Mouse (Mus musculus): Measurements from ENCODE around the gene Tram2.
A peak's percentile ranks its signal among the peaks of the same experiment; 100 is the strongest.

The Tram2 gene

DNA sequence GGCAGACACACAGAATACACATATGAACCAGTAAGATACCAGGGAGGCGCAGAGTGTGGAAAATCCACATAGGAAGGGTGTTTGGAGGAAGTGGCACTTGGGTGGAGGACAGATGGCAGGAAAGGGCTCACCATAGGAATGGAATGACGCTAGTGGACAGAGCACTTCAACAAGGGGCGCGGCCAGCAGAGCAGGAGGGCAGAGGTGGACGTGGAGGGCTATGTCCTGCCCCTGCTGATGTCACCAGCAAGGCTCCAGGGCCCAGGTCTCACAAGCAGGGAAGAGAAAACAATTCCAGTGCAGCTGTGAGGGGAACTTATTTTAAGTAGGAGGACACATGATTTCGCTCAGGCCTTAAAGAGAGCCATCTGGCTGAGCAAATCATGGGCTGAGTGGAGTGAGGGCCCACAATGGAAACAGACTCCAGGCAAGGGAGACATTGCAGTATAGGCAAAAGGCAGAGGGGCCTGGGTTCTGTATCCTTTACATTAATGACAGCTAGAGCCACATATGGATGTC lies 68.7 kb downstream of the Tram2 start:
- no peak for DNase-seq

DNA sequence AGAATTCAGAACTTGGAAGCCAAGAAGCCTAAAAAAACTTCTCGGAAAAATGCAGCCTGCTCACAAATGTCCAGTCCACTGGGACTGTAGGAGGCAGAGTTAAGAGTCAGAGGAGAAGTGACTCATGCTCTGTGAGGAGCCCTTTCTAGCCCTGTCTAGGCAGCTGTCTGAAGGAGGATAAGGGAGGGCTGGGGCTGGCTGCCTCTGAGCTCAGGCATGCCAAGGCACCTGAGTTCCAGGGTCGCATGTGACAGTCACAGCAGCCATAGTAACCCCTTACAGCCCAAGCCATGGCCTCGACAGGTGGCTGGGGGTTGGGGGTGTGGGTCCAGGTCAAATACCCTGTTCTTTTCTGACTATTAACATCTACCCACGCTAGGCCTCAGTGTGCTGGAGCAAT lies 70.1 kb downstream of the Tram2 start:
- DNase-seq = no peak

DNA sequence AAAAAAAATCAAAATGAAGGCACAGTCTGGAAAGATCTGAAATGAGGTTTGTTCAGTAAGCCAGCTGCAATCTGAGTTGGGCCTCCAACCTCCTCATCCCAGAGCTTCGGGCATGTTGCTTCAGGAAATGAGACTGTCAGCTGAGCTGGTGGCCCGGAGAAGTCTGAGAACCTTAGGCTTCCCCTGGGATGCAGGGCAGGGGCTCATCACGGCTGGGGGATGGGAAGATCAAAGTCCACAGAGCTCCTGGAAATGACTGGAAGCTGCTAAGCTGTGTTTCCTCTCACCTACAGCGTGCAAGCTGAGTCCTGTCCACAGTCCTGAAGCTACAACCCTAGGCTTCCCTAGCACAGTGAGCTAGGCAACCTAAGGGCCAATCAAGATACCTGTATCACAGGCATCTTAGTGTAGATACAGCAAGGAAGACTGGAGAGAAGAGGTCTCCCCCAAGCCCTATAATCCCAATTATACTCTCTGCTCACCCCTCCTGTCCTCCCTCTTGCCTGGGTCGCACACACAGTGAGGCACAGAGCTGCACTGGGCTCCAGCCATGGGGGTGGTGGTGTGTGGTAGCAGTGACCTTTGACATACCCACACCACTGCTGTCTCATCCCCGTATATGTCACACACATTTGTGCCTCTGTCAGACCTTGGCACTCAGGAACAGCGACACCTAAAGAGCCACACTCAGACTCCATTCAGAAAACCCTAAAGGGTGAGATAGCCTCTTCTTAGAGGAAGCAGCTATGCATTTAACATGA lies 70.9 kb downstream of the Tram2 start:
- no peak for DNase-seq

DNA sequence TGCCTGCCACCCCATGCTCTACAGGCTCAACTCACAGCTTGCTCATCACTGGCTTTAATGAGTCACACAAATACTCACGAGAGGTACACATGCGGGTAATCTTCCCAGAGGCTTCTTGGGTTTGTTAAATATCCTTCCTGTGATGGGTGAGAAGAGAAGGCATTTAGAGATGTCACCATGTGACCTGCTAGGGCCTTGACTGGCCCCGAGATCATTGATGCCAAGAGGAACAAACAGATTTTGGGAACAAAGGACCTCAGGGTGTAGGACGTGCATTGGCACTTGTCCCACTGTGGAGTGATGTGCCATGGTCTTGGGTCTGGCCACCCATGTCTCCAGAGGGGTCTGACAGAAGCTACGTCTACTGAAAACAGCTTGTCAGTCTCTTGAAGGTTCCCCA lies 72.3 kb downstream of the Tram2 start:
- DNase-seq = no peak

DNA sequence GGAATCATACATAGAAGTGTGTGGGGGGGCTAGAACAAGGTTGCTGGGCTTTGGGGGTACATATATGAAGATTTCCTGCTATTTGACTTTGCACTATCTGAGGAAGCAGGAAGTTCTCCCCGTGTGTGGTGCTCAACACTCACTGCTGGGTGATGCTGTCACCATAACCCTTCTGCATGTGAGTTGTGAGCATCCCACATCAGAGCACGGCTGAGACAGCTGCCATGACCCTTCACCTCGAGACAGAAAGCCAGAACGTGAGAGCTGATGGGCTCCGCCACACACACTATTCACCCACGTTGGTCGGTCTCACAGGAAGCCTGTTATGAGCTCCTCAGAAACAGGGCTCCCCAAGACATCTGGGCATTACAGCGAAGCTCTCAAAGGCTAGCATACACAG lies 74.4 kb downstream of the Tram2 start:
- no peak for DNase-seq

DNA sequence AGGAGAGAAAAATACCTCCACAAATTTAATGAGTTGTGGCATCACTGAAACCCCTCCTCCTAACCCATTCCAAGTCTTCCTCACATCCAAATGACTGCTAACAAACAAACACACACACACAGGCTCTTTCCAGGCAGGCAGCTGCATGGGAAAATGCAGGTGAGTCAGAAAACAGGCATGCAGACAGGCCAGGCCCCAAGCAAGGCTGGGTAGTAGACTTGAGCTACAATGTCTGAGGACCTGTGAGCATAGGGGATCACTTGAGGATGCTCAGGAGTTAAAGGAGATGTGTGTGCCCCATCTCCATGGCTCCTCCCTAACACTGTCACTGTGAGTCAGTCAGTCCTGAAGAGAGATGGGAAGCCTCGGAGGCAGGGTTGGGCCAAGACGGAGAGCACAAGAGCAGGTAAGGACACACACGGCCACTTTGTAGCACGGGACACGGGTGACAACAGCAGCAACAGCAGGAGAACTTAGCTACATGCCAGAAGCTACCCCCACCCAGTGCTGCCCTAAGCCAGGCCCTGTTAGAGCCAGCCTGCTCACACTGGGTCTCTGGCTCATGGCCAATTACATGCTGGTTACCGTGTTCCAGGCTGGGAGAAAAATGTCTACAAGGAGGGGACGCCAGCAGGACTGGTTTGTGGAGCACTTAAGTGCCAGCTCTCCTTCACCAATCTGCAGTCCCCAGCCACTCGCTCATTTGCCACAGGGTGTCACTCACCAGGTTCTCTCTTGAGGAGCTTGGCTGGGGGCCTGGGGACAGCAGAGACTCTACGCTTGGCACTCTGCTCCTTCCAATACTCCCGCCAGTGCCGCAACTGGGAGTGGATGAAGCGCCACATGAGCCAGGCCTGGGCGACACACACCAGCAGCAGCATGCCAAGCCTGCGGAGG lies 76.5 kb downstream of the Tram2 start:
- DNase-seq = peak; percentile 66

DNA sequence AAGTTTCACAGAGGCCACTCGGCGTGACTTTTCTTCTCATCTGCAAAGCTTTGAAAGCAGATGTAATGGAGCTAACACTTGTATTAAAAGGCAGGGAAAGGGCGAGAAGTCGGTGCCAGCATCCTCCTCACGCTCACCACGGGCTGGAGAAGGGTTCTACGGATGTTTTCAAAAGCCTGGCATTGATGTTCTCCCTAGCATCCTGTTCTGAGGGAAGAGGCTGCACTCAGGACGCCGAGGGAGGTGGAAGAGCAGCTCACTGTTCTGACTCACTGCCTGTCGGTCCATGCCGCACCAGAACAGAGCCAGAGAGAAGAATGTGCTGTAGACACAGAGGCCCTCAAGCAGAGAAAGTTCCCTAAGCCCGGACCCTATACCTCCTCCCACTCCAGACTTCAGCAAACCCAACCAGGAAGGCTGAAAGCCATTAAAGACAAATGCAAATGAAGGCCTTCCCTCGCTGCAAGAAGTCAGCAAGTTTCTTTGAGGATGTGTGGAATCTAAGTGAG lies 81.1 kb downstream of the Tram2 start:
- no peak for DNase-seq

DNA sequence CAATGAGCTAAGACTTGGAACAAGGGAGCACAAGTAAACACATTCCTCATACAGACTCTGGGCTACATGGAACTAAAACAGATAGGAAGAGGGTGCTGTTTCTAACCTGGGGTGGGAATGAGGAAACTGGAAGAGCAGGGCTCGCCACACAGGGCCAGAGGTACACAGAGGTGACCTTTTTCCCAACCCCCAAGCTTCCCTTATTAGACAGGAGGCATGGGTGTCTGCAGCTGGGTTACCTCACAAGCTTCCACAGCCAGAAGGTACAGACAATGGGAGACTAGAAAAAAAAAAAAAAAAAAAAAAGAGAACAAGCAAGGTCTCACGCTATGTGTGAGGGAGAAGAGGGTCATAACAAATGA lies 81.7 kb downstream of the Tram2 start:
- DNase-seq = no peak

DNA sequence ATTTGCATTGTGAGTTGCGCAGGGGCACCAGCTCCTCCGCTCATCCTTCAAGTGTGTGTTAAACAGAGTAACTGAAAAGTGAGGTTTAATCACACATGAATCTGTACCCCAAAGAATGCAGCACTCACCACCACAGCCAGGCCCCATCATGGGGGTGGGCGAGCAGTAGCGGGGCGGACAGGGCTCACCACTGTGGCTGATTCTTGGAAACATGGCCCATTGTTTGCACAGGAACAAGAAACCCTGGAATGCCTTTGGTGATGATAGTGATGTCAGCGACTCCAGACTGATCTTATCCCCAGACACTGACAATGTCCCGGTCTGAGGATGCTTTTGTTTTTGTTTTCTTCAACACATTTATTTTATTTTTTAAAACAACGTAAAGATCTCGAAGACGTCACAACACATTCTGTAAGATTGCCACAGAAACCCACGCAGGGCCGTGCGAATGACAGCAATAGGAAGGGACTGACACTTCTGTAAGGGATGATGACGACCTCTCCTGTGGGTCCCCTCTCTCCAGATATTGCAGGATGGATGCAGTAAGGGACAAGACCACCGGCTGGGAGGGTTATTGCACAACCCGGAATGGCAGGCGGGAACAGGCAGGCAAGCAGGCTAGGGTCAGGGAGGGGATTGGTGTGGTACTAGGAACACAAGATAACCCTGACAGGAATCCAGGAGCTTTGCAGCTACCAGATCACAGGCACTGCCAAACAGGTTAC lies 82.3 kb downstream of the Tram2 start:
- no peak for DNase-seq

DNA sequence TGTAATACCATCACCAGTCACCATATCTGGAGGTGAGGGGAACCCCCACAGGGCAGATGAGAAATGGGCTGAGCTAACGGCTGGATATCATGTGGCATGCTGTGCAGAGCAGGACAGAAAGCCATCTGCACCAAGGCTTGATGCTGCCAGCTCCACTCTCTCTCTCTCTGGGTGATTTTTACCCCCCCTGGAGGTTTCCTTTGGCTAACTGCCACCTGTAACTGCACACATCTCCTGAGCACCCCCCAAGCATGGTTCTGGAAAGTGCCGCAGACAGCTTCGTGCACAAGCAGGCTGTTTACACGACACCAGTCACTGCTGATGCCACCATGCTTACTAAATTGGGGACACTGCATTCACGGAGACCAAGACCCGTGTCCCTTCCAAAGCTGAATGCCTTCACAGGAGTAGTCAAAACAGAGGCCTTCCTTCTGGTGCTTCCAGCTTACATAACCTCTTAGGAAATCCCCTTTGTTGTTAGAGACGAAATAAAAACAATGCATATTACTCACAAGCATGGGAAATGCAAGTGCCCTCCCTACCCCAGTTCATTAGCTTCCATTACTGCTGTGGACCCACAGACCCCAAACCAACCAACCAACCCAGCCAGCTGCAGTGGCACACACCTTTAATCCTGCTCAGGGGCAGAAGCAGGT lies 83.6 kb downstream of the Tram2 start:
- peak; percentile 51 for DNase-seq

DNA sequence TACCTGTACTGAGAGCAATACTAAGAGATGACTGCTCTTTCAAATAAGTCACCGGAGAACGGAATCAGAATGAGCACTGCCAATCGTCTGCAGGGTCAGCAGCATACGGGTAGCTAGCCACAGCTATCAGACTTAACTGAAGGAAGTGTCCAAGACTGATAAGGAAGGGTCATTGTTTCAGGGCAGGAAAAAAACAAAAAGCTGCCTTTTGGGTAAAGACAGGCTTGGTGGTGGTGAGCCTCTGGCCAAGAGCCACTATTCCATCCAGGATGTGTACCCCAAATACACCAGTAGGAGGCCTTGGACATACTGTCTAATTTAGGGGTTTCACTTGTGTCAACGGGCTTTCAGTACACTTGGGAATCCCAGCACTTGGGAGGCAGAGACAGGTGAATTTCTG lies 84.7 kb downstream of the Tram2 start:
- DNase-seq = no peak

DNA sequence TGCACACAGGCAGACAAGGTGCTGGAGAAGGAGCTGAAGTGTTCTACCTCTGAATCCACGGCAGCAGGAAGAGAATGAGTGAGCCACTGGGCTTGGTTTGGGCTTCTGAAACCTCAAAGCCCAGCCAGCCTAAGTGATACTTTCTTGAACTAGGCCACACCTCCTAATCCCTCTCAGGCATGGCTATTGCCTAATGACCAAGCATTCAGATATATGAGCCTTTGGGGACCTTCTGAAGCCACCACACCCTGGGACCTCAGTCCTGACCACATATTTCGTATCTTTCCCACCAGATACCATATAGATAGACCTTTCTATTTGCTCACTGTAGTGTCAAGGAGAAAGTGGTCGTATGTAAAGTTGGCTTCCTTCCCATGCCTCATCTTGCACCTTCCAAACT lies 85.3 kb downstream of the Tram2 start:
- no peak for DNase-seq

DNA sequence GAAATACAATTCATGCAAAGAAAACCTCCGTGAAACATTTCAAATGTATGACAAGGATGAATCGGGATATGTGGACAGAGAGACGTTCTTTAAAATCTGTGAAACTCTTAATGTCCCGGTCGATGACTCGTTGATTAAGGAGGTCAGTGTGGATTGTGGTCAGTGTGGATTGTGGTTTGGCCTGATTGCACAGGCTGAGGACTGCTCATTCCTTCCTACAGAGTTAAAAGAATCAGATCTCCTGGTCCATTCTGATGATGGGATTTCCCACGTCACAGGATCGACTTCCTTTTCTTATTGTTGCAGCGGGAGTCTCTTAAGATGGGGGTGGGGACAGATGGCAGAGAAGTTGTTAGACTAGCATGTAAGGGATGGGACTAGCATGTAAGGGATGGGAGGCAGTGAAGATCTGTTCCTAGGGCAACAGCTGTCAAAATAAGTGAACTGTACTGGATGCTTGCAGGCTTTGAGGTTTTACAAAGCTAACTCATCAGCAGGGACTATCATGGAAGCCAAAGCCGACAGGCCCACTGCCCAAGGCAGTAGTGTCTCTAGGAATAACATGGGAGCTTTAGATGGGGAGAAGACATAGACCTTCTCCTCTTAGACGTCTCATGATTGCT lies 89.5 kb downstream of the Tram2 start:
- DNase-seq = no peak

DNA sequence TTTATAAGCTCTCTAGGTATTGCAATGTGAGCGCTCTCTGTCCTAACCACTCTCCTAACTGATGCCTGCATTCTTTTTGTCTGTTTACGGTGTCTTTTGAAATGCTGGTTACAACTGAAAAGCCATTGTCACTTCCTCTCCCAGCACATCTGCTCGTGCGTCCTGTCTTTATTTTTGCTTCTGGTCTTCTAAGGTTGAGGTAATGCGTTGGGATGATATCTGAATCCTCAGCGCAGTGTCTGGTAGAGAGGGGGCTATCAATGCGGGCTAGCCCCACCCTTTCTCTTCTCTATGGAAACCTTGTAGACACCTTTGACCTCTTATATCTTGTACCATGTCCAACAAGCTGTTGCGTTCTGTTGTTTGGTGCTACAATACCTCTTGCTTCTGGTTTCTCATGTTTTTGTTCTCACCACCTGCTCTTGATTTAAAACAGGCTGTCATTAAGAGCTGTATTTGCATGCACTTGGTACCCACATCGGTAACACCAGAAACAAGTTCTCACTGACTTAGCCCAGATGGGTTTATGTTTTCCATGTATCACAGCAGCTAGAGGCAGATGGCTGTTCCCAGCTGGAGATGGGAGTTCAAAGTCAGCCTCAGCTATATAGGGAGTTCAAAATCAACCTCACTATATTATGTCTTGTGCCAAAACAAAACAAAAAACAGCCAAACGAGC lies 92.5 kb downstream of the Tram2 start:
- no peak for DNase-seq

DNA sequence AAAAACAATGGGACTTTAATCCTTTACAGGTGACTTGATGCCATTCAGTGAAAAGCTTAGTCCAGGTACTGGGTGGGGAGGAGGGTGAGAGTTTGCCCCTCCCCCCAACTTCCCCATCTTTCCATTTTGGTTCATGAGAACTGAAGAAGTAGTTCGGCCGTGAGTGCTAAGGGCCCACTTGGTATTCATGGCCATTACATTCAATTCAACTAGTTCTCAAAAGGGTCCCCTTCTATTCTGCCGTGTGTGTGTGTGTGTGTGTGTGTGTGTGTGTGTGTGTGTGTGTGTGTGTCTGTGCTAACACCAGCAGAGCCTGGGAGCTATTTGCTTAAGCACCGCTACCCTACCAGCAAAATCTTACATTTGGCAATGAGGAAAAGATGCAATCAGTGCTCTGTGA lies 94.4 kb downstream of the Tram2 start:
- DNase-seq = no peak

DNA sequence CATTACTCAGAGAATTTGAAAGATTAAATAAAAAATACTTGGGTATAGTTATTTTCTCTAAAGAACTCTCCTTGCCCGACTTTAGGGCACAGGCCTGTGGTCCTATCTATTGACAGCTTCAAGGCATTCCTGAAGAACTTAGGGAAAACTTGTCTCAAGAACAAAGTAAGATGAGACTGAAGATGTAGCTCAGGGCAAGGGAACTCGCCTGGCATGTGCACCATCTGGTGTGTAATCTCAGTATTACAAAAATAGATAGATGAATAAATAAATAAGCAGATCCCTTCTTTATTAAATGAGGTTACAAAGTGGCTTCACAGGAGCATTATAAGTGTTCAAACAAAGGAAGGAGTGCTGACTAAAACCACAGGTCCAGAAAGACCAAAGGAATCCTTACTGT lies 94.9 kb downstream of the Tram2 start:
- DNase-seq = no peak

DNA sequence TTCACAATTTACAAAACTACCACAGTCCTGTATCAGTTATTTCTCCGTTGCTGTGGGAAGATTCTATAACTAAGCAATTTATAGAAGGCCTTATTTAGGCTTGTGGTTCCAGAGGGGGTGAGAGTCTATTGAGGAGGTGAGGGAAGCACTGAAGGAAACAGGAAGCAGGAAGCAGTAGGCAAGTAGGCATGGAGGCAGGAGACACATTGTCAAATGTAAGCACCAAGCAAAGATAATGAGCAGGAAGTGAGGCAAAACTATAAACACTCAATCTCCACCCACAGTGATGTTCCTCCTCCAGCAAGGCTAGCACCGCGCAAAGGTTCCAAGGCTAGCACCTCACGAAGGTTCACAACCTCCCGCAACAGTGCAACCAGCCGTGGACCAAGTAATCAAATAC lies 97.3 kb downstream of the Tram2 start:
- DNase-seq = no peak

DNA sequence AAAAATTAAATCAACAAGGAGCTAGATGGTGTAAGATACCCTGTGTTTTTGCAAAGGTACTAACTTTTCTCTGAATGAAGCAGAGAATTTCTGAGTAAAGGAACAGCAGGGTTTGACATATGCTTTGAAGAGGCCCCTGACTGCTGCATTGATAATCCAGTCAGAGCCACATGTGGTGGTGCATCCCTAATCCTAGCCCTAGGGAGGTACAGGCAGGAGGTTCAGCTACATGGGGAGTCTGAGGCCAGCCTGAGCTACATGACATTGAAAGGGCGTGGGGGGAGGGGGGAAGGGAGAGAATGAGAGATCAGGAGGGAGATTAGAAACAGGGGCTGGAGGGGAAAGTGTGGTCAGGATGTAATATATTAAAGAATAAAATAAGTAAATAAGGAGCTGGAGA lies 98.5 kb downstream of the Tram2 start:
- no peak for DNase-seq

DNA sequence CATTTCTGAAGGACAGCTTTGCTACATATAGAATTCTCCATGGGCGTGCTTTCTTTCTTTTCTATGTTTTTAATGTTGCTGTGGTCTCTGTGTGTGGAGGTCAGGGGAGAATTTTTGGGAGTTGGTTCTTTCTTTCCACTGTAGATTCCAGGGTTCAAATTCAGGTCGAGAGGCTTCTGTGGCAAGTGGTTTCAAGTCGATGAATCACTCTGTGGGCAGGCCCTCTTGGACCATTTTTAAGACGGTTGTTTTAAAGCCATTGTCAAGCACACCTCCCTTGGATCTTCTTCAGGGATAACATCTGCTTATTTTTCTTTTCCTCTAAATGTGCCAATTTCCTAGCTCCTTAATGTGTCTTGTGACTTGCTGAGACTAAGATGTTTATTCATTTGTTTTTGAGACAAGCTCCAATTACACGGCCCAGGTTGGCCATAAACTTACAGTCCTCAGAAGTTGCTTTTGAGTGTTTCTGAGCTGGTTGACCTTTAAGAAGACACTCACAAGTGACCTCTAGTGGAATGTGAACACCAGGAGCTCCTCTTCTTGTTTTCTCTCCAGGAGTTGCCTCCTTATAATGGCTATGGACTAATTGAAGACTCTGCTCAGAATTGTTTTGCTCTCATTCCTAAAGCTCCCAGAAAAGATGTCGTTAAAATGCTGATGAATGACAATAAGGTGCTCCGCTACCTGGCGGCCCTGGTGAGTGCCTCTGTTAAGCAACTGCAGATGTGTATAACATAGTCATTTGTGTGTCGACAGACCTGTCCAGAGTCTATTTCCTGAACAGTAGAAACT lies 104.5 kb downstream of the Tram2 start:
- DNase-seq = no peak

DNA sequence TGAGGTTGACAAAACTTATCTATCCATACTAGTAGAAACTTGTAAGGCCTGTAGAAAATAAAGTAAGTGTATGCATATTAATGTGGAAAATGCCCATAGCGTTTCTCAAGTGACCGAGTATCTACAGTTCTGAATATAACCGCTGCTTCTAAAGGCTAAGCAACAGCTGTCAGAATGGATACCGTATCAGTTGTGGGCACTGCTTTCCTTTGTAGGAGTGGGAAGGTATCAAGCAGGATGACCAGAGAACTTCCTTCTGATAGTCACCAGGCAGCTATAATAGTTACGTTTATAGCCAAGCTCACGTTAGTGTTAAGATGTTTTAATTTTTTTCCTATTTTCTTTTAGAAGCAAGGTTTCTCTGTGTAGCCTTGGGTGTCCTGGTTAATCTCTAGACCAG lies 105.6 kb downstream of the Tram2 start:
- no peak for DNase-seq

DNA sequence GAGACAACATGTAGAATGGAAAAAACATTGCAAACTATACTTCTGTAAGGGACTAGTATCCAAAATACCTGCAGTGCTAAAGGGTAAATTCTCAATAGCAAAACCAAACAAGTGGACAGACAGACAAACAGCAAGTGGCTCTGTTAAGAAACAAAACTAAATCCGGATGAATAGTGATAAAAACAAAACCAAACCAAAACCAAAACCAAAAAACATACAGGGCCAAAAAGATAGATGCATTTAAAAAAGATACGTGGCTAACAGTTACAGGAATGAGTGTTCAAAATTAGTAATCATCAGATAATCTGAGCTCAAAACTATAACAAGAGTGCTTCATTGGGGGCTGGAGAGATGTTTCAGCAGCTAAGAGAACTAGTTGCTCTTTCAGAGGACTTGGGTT lies 109.4 kb downstream of the Tram2 start:
- no peak for DNase-seq

All from cerebellum, adult 9-11 months (tissue).